In genomic region chr7:46033109-46033869, GRCm38 (mm10) we compare ENCODE assay signal across 8 mouse cellular contexts. TPM values are rescaled to one million over a fixed set of nuclear protein-coding genes. Genes with fewer than 3 reads are reported as not detected.
DNase-seq lines count a peak whose midpoint lies in the region; ATAC-seq and TF ChIP-seq lines count a peak whose summit lies in the region.

Gene Nomo1, plus strand, starts transcription at chr7:46033698.

- peak; percentile 73 for TF ChIP-seq CTCF in ES-Bruce4 (IDR thresholded peaks at IDR 0.05; ENCODE audit: low read depth, low read length)
- peak; percentile 94 for TF ChIP-seq CTCF in liver, postnatal 0 days (IDR thresholded peaks at IDR 0.05; ENCODE audit: low read depth)

- peak within 1 kb of the TSS; percentile 78 for H3K4me3 ChIP-seq in ES-Bruce4 (ENCODE audit: low read depth, low read length)
- peak within 1 kb of the TSS; percentile 89 for H3K4me3 ChIP-seq in forebrain, embryonic 13.5 days
- H3K4me3 ChIP-seq in liver, postnatal 0 days (ENCODE audit: low read depth, low read length): peak within 1 kb of the TSS; percentile 93
- peak within 1 kb of the TSS; percentile 77 for H3K4me3 ChIP-seq in neural tube, embryonic 14.5 days (ENCODE audit: low read depth, low read length)

- peak; percentile 57 for TF ChIP-seq POLR2A in ES-Bruce4 (IDR thresholded peaks at IDR 0.05; ENCODE audit: insufficient read depth, low read length)

- no peak for TF ChIP-seq EP300 in ES-Bruce4 (IDR thresholded peaks at IDR 0.05; ENCODE audit: insufficient read depth, low read depth, low read length)
- TF ChIP-seq EP300 in liver, postnatal 0 days (IDR thresholded peaks at IDR 0.05; ENCODE audit: low read depth): peak; percentile 43; the same call in 1 of the 2 replicates

- H3K9ac ChIP-seq in ES-Bruce4 (ENCODE audit: low read depth, poor library complexity, severe bottlenecking): peak within 1 kb of the TSS; percentile 80
- H3K9ac ChIP-seq in forebrain, embryonic 13.5 days: peak within 1 kb of the TSS; percentile 93
- H3K9ac ChIP-seq in liver, postnatal 0 days (replicated peaks): peak within 1 kb of the TSS; percentile 87
- peak within 1 kb of the TSS; percentile 76 for H3K9ac ChIP-seq in neural tube, embryonic 14.5 days (replicated peaks; ENCODE audit: low read depth, low read length)

- H3K27ac ChIP-seq in ES-Bruce4 (ENCODE audit: insufficient read depth, low read length): peak within 1 kb of the TSS; percentile 9
- peak within 1 kb of the TSS; percentile 25; the same call in 1 of the 2 replicates for H3K27ac ChIP-seq in forebrain, embryonic 13.5 days
- peak within 1 kb of the TSS; percentile 35; the same call in 1 of the 2 replicates for H3K27ac ChIP-seq in liver, postnatal 0 days (ENCODE audit: low read depth)
- H3K27ac ChIP-seq in neural tube, embryonic 14.5 days (ENCODE audit: low read depth, low read length): no peak within 1 kb of the TSS

- H3K9me3 ChIP-seq in ES-Bruce4 (replicated peaks; ENCODE audit: control insufficient read depth, insufficient read depth, low read length, poor library complexity, severe bottlenecking): no peaks in the 10 kb centered on the region
- no peaks in the 10 kb centered on the region for H3K9me3 ChIP-seq in forebrain, embryonic 13.5 days (replicated peaks)
- H3K9me3 ChIP-seq in liver, postnatal 0 days (ENCODE audit: low read length): no peaks in the 10 kb centered on the region
- no peaks in the 10 kb centered on the region for H3K9me3 ChIP-seq in neural tube, embryonic 14.5 days (ENCODE audit: control insufficient read depth, low read length)

- intact Hi-C loops in heart, postnatal 10 days (cut with DNase I): no loop called here

- H3K4me2 ChIP-seq in forebrain, embryonic 13.5 days: peak within 1 kb of the TSS; percentile 95
- peak within 1 kb of the TSS; percentile 99 for H3K4me2 ChIP-seq in liver, postnatal 0 days (ENCODE audit: low read depth, low read length)
- peak within 1 kb of the TSS; percentile 76 for H3K4me2 ChIP-seq in neural tube, embryonic 14.5 days (ENCODE audit: low read depth, low read length)

- peaks cover 7% of the 10 kb centered on the region for H3K36me3 ChIP-seq in ES-Bruce4 (ENCODE audit: control insufficient read depth, insufficient read depth, low read length, poor library complexity, severe bottlenecking)
- peaks cover 9% of the 10 kb centered on the region for H3K36me3 ChIP-seq in forebrain, embryonic 13.5 days (ENCODE audit: poor library complexity, severe bottlenecking)
- H3K36me3 ChIP-seq in liver, postnatal 0 days (replicated peaks; ENCODE audit: insufficient read depth, low read length): peaks cover 3% of the 10 kb centered on the region; the same call in 1 of the 2 replicates
- H3K36me3 ChIP-seq in neural tube, embryonic 14.5 days (ENCODE audit: control insufficient read depth, insufficient read depth, low read length): no peaks in the 10 kb centered on the region

- H3K27me3 ChIP-seq in ES-Bruce4 (ENCODE audit: control insufficient read depth, insufficient read depth, low read length, poor library complexity, severe bottlenecking): no peaks in the 10 kb centered on the region
- peaks cover 8% of the 10 kb centered on the region for H3K27me3 ChIP-seq in forebrain, embryonic 13.5 days
- no peaks in the 10 kb centered on the region for H3K27me3 ChIP-seq in liver, postnatal 0 days (ENCODE audit: insufficient read depth, low read length)
- no peaks in the 10 kb centered on the region for H3K27me3 ChIP-seq in neural tube, embryonic 14.5 days (ENCODE audit: control insufficient read depth, insufficient read depth, low read length)

- WGBS in forebrain, embryonic 13.5 days: 7% methylated on average over 31 of the region's 44 CpGs
- WGBS in large intestine, adult 2 months: 7% methylated on average over 44 of the region's 44 CpGs
- WGBS in liver, postnatal 0 days (ENCODE audit: insufficient replicate concordance): 6% methylated on average over 42 of the region's 44 CpGs
- WGBS in neural tube, embryonic 14.5 days: 5% methylated on average over 44 of the region's 44 CpGs

- DNase-seq in heart, postnatal 10 days: peak; percentile 97 to 99
- DNase-seq in large intestine, adult 2 months (ENCODE audit: low read depth, low spot score): peak; percentile 86
- DNase-seq in liver, postnatal 0 days: peak; percentile 99
- DNase-seq in testis, postnatal 10 days (ENCODE audit: low spot score): peak; percentile 97

- peaks cover 2% of the 10 kb centered on the region for H3K4me1 ChIP-seq in ES-Bruce4 (ENCODE audit: control insufficient read depth, insufficient read depth, low read length)
- H3K4me1 ChIP-seq in forebrain, embryonic 13.5 days: peaks cover 16% of the 10 kb centered on the region
- H3K4me1 ChIP-seq in liver, postnatal 0 days (ENCODE audit: insufficient read depth): peaks cover 30% of the 10 kb centered on the region
- peaks cover 10% of the 10 kb centered on the region for H3K4me1 ChIP-seq in neural tube, embryonic 14.5 days (ENCODE audit: control insufficient read depth, insufficient read depth, low read length)

- ATAC-seq in cerebellum, adult (ENCODE audit: insufficient number of reproducible peaks, low FRiP score, low TSS enrichment): peak; percentile 96
- ATAC-seq in forebrain, embryonic 13.5 days: peak; percentile 97
- ATAC-seq in liver, postnatal 0 days: peak; percentile 82
- ATAC-seq in neural tube, embryonic 14.5 days (ENCODE audit: low read depth): peak; percentile 96

RNA-seq across cellular contexts. Expression of gene Nomo1, which starts in this region (rescaled TPM):
- polyA plus RNA-seq in ES-Bruce4 (2011; ENCODE audit: insufficient read depth, insufficient read length, low read depth, missing spikeins): 130 and 134 TPM in 2 replicates
- 30.7 and 32.3 TPM in 2 replicates for polyA plus RNA-seq in forebrain, embryonic 13.5 days (2015; fragmentation: Nextera tagmentation; extraction: Ambion mirVana)
- 10 to 100 TPM; 67.2 to 68.2 TPM for total RNA-seq in heart, postnatal 10 days (2021)
- polyA plus RNA-seq in large intestine, adult 2 months (2012; rRNA removed): 53.0 and 77.1 TPM in 2 replicates
- polyA plus RNA-seq in liver, postnatal 0 days (2015; fragmentation: Nextera tagmentation; extraction: Ambion mirVana): 18.4 and 19.9 TPM in 2 replicates
- 26.0 and 28.5 TPM in 2 replicates for polyA plus RNA-seq in neural tube, embryonic 14.5 days (2014; fragmentation: Nextera tagmentation; extraction: Ambion mirVana)
